ENCODE assay signal across 10 mouse cellular contexts in genomic region chr11:107117789-107118188, GRCm38 (mm10).
"Had no signal": no experiment of that assay in that cellular context is flagged by ENCODE, and none has a peak within 500 bp of the region (broad histone marks: within the 10 kb centered on the region; RNA-seq: fewer than 3 reads in every experiment).

No protein-coding gene starts in this region.

- ATAC-seq: liver, postnatal 0 days; lung, postnatal 0 days; midbrain, embryonic 13.5 days; midbrain, embryonic 15.5 days had no signal

- DNase-seq: liver, postnatal 0 days; lung, adult 2 months; lung, postnatal 14 days; lung, postnatal 36 days; thymus, adult 18-20 months; thymus, postnatal 14 days; thymus, postnatal 36 days had no signal
